Mouse (Mus musculus): ENCODE data around the gene Mynn. TPM values are rescaled to one million over a fixed set of nuclear protein-coding genes. Genes with fewer than 3 reads are reported as not detected.
"Not testable (repeated sequence)": the region's sequence is repeated elsewhere in the genome, so short reads cannot be mapped to it uniquely, and the experiment has no call there.

Gene Mynn
- total RNA-seq (2021), result 10 to 100 TPM; 13.6 to 14.7 TPM
- long read RNA-seq, full-length matches to known transcripts, result 6 of 9 reads
- long read RNA-seq, partial matches to known transcripts, result 1 of 9 reads
- long read RNA-seq, other reads (novel, unspliced or antisense), result 2 of 9 reads

DNA sequence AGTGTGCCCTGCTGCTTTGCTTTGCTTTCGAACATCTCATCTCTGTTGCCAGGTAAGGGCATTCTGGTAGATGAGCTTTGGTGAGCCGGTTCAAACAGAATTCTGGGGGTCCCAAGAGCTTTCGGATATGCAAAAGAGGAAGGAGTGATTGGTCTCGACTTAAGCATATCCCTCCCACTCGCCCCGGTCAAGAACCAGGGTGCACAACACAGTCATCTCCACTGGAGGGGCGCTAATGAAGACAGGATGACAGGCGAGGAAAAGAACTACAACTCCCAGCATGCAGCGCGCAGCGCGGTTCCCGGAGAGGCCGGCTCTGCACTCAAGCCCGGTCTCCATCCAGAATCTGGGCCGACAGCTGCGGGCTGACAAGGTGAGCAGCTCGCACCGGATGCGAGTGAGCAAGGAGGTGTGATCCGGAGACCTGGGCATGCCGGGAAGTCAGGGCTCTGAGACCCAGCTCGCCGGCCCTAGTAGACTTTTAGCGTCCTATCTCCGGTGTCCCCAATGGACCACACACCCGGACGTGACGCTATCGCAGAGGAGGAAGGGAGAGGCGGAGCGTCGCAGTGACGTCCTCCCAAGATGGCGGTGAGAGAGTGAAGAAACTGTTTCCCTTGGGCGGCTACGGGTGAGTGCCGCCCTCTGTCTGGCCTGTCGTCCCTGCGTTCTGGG, at the start of gene Mynn:
Gene Mynn, plus strand, starts transcription at position 1 of the 675 bp plus-strand sequence.
- DNase-seq (ENCODE audit: low spot score in 2 of 2), result peak; percentile 97

DNA sequence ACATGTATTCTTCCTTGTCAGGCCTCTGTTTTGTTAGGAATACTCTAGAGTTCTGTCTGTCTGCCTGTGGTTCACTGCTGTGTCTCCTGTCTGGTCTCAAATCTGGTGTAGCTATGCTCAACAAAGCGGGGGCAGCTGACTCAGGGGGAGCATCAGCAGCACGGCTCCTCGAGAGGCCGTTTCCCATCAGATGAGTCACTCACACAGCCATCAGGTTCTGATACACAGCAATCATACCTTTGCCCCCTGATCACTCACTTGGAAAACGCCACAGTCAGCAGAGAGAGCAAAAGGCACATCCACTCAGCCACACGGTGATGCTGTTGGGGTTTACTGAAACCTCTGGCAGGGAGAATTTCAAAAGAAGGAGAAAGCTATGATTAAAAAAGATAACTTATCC, 48.1 kb upstream of the Mynn start:
- DNase-seq (ENCODE audit: low spot score in 2 of 2), result no peak

DNA sequence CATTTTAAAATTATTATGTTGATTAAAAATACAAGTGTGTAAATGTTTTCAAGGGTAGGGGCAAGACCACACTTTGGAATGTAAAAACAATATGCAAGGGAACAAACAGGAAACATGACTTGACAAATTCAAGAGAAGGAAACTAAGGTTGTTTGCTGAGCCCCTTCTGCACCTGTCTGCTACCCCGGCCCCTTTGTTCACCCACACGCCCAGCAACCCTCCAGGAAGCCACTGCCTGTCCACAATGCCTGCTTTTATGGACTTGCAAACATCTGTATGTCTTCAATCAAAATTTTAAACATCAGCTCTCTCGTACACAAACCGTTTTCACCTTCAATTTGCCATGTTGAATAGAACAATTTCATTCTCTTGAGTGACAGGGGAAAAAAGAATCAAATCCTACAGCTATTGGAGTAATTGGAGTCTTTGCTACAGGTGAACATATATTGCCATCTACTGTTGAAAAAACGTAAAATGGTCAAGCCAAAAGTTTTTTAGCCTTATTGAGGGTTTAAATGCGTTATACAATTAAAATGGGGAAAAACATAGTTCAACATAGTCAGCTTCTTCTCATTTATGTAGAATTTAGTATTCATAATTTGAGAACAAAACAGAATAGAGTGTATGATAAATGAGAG, 41.1 kb upstream of the Mynn start:
- DNase-seq (ENCODE audit: low spot score in 2 of 2), result no peak

DNA sequence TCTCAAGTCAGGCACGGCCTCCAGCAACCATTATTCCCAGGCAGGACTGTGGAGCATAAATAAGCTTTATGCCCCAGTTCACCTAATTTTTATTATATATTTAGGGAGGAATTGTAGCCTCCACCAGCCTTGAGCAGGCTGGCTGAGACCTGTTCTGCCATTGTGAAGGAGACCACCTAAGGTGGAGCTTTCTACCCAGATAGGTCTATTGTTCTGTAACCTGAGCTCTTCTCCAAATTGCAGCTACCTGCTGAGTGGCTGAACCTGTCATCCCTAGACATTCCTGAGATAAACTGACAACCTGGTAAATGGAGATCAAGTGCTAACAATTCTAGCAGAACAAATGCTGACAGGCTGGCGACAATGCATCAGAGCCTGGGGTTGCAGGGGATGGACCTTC, 35.5 kb upstream of the Mynn start:
- not testable (repeated sequence) for DNase-seq (ENCODE audit: low spot score in 2 of 2)

DNA sequence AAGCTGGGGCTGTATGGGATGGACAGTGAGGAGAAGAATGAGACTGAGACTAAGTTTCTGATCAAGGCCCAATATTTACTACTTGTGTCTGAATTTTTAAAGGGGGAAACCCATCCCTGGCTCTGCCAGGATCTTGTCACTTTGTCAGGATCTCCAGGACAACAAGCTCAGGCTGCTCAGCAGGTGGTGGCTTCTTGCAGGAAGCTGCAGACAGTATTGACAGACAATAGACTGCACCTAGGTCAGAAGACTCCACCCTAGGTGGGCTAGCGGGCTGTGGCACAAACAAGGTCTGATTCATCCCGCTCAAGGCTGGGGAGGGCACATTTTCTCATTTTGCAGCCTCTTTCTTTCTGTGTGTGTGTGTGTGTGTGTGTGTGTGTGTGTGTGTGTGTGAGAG, 28.3 kb upstream of the Mynn start:
- DNase-seq (ENCODE audit: low spot score in 2 of 2), result no peak

DNA sequence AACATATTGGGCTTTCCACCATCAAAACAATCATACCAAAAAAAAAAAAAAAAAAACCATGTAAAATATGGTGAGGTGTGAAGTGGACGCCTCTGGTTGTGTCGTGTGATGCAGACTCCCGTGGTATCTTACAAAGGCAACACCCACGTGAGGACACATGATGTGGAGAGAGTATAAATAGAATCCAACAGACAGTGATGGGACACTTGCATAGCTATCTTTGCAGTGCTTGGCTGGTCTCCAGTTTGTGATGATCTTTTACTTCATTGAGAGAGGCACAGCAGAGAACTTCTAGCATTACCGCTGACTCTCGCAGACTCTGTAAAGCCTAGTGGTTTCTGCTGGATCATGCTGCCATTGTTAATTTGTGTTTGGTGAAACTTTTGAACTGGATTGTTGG, 13.0 kb upstream of the Mynn start:
- DNase-seq (ENCODE audit: low spot score in 2 of 2), result no peak

DNA sequence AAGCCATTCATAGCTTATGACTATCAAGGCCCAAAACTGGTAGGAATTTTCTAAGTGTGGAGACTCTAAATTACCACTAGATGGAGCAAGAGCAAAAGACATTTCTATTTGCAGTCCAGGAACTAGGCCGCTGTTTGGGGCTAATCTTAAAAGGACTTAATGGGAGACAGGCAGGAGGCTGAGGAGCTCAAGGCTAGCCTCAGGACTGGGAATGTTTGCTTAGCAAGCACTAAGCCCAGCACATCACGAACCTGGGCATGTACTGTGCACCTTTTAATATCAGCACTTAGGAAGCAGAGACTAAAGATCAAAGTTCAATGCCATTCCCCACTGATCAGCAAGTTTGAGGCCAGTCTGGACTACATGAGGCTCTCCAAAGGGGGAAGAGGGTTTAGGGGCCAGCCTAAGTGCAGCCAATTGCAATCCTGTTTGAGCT, 9.4 kb upstream of the Mynn start:
- DNase-seq (ENCODE audit: low spot score in 2 of 2), result no peak

DNA sequence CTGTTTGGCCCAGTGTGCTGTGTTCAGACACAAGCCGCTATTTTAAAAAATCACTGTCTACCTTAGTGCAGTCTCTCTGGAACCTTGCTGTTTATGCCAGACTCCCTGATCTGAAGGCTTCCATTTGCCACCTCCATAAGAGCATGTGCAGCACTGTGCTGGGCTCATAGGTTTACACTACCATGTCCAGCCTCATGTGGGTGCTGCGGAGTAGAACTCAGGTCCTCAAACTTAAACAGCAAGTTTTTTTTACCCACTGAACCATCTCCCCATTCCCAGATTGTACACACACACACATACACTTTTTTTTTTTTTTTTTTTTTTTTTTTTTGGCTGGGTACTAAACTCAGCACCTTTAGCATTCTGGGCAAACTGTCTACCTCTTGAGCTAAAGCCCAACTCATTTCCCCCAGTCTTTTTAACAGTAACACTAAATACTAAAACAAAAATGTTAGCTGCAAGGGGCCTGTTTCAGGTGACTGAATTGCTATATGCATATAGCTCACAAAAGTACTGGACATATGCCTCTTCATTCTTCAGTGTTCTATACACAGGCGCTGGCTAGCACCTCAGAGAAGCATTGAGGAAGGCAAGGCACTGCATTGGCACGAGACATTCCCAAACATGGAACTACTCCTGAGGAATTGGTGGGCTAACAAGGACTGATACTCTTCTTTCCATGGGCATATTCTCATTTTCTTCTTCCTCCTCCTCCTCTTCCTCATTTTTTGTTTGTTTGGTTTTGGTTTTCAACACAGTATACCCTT, 8.0 kb upstream of the Mynn start:
- DNase-seq (ENCODE audit: low spot score in 2 of 2), result no peak

DNA sequence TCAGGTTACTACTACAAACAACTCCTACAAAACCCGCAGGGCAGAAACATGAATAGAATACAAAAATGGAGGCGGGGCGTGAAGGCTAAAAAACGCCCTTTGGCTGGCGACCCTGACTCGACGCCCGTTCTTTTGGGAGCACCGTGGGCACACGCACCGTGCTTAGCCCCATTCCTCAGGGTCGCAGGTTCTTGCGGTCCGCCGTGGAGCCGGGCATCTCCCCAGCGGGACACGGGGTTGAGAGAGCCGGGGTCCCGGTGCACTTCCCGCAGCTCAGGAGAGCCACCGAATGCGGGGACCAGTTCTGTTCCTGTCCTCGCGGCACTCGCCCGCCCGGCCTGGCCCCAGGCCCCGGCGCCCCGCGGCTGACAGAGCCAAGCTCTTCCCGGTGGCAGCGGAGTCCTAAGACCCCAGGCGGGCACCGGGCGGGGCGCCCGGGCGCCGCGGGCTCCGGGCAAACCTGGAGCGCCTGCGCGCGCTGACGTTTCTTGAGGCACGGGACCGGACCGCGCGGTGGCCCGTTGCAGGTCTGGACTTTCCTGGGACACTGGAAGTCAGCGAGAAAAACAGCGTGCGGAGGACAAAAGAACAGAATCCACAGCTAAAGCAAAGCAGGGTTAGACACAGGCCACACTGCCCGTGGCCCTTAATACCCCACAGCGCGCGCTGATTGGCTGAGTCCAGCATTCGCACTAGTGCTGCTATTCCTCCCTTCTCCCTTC, 6.6 kb upstream of the Mynn start:
- DNase-seq (ENCODE audit: low spot score in 2 of 2), result peak; percentile 24 to 55

DNA sequence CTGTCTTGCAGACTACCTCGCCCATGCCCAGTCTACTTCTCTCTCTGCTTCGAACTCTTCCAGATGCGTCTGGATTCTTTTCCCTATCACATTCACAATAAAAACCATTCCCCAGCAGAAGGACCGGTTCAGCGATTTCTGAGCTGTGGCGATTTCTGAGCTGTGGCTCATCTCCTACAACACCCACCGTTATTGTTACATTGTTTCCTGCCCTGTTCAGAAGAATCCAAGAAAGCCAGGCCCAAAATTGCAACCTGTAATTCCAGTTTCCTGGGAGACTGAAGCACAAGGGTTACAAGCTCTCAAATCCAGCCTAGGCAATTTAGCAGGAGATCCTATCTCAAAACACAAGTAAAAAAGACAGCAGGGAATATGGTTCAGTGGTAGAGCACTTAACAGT, 4.6 kb upstream of the Mynn start:
- DNase-seq (ENCODE audit: low spot score in 2 of 2), result no peak

DNA sequence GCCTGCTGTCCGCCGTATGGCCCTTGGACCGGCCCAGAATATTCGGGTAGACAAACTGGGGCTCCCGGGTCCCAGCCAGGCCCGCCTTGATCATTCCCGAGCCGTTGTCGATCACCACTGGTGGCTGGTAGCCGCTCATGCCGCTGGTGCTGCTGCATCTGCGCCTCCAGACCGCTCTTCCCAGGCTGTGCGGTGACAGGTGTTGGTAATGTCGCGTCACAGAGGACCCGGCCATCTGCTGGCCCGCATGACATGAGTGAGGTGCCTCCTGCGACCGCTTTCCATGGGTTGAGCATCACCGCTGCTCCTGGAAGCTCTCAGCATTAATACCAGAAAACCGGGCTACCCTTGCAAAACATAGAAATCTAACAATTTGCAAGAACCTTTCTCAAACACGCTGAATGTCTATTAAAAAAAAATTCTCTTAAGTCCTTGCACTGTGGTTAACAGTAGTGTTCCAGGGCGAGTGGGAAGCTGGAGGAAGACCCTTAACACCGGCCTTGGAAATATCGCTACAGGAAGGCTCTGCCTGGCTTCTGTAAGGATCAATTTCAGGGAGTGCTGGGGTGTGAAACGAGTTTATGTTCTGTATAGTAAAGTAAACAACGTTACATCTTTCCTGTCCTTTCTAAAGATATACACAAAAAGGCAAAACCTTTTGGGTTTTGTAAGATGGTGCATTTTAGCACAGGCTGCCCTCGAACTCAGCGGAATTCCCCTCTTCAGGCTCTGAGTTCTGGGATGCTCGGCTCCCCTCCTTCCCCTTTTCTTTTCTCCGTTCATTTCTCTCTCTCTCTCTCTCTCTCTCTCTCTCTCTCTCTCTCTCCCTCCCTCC, 1.9 kb upstream of the Mynn start, which contains the start of gene Actrt3:
Gene Actrt3, minus strand, starts transcription at position 229 of the 835 bp plus-strand sequence.
- peak; percentile 30 to 63 for DNase-seq (ENCODE audit: low spot score in 2 of 2)

DNA sequence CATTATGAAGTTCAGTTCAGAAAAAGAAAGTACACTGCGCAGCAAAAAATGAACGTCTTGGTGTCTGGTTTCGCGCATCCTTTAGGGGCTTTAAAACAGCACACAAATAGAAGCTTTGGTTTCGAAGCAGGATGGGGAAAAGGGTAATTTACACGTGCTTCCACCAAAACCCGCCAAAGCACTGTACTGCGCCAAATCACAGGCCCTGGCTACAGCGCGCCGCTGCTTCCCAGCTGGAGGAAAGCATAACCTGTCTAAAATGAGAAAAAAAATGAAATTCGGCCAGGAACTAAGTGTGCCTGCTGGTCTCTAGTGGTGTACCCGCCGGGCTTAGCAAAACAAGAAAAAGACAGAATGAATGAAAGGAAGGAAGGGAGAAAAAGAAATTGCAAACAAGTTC, 1.1 kb upstream of the Mynn start:
- DNase-seq (ENCODE audit: low spot score in 2 of 2), result peak; percentile 23 to 57

DNA sequence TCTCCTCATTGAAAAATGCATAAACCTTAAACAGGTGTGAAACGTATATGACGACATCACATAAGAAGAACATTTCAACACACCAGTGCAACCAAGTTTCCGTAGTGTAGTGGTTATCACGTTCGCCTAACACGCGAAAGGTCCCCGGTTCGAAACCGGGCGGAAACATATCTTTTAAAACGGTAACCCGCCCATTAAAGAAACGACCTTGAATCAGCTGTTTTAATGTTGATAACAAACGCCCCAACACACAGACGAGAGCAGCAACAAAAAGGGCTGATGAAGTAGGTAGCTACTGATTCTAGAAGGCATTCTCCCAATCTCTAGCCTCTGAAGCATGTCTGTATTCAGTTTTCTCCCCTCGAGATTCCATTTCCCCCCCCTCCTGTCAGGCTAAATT, 690 bp upstream of the Mynn start:
- DNase-seq (ENCODE audit: low spot score in 2 of 2), result peak; percentile 74 to 84

DNA sequence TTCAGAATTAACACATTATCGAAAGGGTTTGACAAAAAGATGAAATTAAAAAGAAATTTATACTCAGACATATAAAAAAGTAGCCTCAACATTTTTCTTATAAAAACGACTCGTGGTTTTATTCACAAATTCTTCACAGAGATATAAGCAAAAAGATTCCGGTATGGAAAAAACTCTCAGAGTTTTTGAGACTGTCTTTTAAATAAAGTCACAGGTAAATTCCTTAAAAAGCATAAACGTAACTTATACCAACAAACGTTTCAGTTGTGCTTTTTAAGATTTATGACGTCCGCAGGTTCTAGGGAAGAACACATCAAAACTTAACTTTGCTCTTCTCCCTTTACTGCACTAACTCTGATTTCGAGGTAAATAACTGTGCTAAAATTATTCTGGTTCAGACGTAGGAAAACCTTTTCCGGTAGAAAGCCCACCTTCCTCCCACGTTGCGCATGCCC, 228 bp upstream of the Mynn start:
- DNase-seq (ENCODE audit: low spot score in 2 of 2), result no peak

DNA sequence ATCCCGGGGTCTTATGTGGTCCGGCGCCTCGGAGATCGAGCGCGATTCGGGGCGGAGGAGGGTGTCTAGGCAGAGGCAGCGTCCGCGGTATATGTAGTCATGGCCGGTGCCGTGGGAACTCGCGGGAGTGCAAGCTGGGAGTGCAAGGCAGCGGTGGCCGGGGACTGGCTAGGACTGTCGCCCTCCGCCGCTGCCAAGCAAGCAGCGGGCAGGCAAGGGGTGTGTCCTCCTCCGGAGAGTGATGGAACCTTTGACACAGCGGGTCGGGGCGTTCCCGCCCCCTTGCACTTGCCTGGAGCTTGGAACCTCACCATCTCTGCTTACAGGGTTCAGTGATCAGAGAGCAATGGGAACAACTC, 854 bp downstream of the Mynn start:
- no peak for DNase-seq (ENCODE audit: low spot score in 2 of 2)

DNA sequence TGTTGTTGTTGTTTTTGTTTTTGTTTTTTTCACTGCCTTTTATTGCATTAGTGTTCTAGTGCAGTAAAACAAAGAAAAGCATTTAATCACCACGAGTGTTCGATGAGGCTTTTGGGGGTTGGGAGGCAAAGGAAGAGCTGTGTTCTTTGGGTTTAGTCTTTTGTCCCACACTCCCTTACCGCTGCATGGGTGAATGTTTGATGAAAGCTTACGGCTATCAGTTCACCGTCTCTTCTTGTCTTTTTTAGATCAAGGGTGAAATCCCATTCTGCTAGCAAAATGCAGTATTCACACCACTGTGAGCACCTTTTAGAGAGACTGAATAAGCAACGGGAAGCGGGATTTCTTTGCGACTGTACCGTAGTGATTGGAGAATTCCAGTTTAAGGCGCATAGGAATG, 1.4 kb downstream of the Mynn start:
- DNase-seq (ENCODE audit: low spot score in 2 of 2), result no peak

DNA sequence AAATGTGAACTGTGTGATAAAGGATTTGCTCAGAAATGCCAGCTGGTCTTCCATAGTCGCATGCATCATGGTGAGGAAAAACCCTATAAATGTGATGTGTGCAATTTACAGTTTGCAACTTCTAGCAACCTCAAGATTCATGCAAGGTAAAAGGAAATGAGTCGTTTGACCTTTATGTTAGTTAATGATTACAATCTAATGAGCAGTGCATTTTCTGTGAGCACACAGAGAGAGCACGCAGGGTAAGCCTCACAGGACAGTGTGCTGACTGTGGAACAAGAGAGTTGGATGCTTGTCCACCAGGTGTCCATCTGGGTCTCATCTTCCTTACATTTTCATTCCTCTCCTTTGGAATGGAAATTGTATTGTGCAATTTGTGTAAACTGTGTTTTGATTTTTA, 7.1 kb downstream of the Mynn start:
- no peak for DNase-seq (ENCODE audit: low spot score in 2 of 2)

DNA sequence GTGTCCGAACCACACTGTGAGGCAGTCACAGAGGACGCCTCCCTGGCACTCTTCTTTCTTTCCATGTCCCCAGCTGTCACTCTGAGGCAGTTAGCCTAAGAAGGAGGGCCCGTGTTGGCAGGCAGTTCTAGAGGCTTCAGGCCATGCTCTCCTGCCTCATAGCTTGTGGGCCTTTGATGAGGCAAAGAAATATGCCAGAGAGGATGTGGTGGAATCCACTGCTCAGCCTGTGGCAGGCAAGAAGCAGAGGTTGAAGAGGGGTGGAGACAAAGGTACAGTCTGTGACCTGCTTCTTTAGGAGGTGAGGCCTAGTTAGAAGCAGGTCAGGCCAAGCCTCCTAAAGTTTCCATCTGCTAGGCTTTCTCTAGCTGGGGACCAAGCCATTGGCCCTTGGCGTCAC, 9.1 kb downstream of the Mynn start:
- DNase-seq (ENCODE audit: low spot score in 2 of 2), result no peak

DNA sequence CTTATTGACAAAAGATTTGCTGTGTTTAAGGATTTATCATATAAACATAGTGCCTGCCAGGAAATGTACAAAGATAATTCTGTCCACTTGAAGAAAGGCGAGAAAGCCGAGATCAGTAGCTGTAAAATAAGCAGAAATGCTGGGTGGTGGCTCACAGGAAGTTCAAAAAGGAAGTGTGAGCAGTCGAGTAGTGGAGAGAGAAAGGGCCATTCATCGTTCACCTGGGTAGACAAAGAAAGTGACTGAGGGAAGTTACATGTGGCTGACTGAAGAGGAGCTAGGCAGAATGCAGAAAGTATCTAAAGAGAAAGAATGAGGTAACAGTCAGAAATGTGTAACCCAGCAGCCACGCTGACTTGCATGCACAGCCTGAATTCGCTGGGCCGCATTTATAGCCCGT, 18.3 kb downstream of the Mynn start:
- DNase-seq (ENCODE audit: low spot score in 2 of 2), result no peak

DNA sequence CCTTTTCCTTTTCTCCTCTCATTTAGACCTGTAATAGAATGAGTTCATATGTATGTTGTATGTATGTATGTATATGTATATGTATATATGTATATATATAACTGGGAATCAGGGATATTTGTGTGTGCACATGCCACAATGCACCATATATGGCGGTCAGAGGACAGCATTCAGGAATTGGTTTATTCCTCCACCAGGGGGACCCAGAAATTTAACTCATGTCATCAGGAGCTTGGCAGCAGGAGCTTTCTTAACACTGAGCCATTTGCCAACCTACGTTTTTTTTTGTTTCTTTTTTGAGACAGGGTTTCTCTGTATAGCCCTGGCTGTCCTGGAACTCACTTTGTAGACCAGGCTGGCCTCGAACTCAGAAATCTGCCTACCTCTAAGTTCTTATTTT, 31.8 kb downstream of the Mynn start:
- DNase-seq (ENCODE audit: low spot score in 2 of 2), result no peak

DNA sequence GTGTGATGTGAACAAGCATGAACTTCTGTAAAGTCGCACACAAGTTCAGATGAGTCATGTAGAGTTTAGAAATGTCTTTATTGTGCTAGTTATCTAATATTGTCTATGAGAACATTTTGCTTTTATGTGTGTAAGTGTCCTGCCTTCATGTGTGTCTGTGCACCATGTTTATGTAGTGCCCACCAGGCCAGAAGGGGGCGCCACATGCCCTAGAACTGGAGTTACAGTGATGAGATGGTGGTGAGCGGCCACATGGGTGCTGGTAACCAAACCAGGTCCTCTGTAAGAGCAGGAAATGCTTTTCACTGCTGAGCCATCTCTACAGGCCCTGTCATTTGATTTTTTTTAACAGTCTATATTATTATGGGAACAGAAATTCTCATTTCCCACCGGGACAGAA, 33.8 kb downstream of the Mynn start:
- DNase-seq (ENCODE audit: low spot score in 2 of 2), result no peak

Data from layer of hippocampus, postnatal 10 days (tissue).